Mouse (Mus musculus): ENCODE measurements around the gene Dok3. TPM values are rescaled to one million over a fixed set of nuclear protein-coding genes. Genes with fewer than 3 reads are reported as not detected.

Dok3 gene
- total and polyA plus RNA-seq, 3 experiments = 9.0 to 38.4 (median 30.3) TPM

GRCm38 (mm10) chr13:55476256-55476655, 52.8 kb downstream of the Dok3 start:
- no peak overlapping the region for H3K4me3 ChIP-seq (replicated peaks in 1 of 3; ENCODE audit: low read depth in 2 of 3, low read length in 2 of 3, poor library complexity in 1 of 3)
- dilution Hi-C loops (cut with MboI; ENCODE audit: extremely low pct_ligation_motif_present, extremely low pct_unique_long_range_greater_than_20kb, low sequenced_read_pairs) = no loop called here
- H3K9me3 ChIP-seq (replicated peaks; ENCODE audit: low read length) = peaks cover 8% of the 10 kb centered on the region
- H3K36me3 ChIP-seq (replicated peaks in 1 of 2; ENCODE audit: control insufficient read depth in 1 of 2, insufficient read depth in 1 of 2, low read length in 1 of 2) = no peaks in the 10 kb centered on the region
- no peak overlapping the region for H3K27ac ChIP-seq (ENCODE audit: insufficient read depth, low read depth)
- H3K4me2 ChIP-seq (ENCODE audit: insufficient read depth, low read depth, poor library complexity, severe bottlenecking) = no peak overlapping the region
- no peaks in the 10 kb centered on the region for H3K79me2 ChIP-seq (replicated peaks; ENCODE audit: control insufficient read depth, extremely low read depth, insufficient read depth, poor library complexity, severe bottlenecking)
- peaks cover 8 to 30% of the 10 kb centered on the region in 2 experiments; a peak in 3 of 4 replicates for H3K4me1 ChIP-seq (ENCODE audit: control insufficient read depth in 1 of 2, insufficient read depth in 2 of 2)
- no peak overlapping the region for H3K9ac ChIP-seq (ENCODE audit: insufficient read depth, low read depth)
- TF ChIP-seq PAX5 (IDR thresholded peaks at IDR 0.05; ENCODE audit: low read length) (no peak), GABPA (IDR thresholded peaks at IDR 0.05; ENCODE audit: insufficient replicate concordance, low read depth, low read length) (no peak), MXI1 (IDR thresholded peaks at IDR 0.05; ENCODE audit: low read depth, low read length) (no peak), ZC3H11A (IDR thresholded peaks at IDR 0.05; ENCODE audit: low read depth, low read length) (no peak), MYC (IDR thresholded peaks at IDR 0.05; ENCODE audit: low read depth, low read length) (no peak), TCF12 (IDR thresholded peaks at IDR 0.05; ENCODE audit: low read depth, low read length) (no peak), ZNF384 (IDR thresholded peaks at IDR 0.05; ENCODE audit: low read depth, low read length) (no peak), E2F4 (IDR thresholded peaks at IDR 0.05; ENCODE audit: insufficient replicate concordance, low read depth, low read length) (no peak), ZKSCAN1 (IDR thresholded peaks at IDR 0.05; ENCODE audit: borderline replicate concordance, low read depth, low read length) (no peak)
- DNase-seq (ENCODE audit: extremely low read depth) = no peak
- in situ Hi-C loops (cut with MboI; ENCODE audit: low pct_ligation_motif_present, low pct_unique_long_range_greater_than_20kb, low sequenced_read_pairs) = loop anchor here (5.0 kb wide), 1 partner anchor 41 kb away; no protein-coding TSS in a partner anchor
- H3K27me3 ChIP-seq (replicated peaks) = peaks cover 78% of the 10 kb centered on the region

DNA sequence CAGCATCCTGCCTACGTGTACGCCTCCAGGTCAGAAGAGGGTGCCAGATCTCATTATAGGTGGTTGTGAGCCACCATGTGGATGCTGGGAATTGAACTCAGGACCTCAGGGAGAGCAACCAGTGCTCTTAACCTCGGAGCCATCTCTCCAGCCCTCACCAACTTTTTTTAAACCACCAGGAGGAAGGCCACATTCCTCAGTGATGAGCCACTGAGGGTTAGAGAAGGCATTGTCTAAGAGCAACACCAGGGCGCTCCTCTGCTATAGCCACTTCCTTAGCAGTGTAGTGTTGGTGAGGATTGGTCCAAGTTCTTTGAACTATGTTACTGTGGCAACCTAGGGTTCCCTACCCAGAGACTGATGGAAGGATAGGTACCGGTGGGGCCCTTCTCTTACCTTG, 53.3 kb downstream of the Dok3 start:
- H3K4me3 ChIP-seq (replicated peaks in 1 of 3; ENCODE audit: low read depth in 2 of 3, low read length in 2 of 3, poor library complexity in 1 of 3) = no peak overlapping the region
- H3K9me3 ChIP-seq (replicated peaks; ENCODE audit: low read length) = peaks cover 8% of the 10 kb centered on the region
- DNase-seq (ENCODE audit: extremely low read depth) = no peak
- peaks cover 78% of the 10 kb centered on the region for H3K27me3 ChIP-seq (replicated peaks)
- H3K27ac ChIP-seq (ENCODE audit: insufficient read depth, low read depth) = no peak overlapping the region
- H3K9ac ChIP-seq (ENCODE audit: insufficient read depth, low read depth) = no peak overlapping the region
- dilution Hi-C loops (cut with MboI; ENCODE audit: extremely low pct_ligation_motif_present, extremely low pct_unique_long_range_greater_than_20kb, low sequenced_read_pairs) = no loop called here
- no peaks in the 10 kb centered on the region for H3K79me2 ChIP-seq (replicated peaks; ENCODE audit: control insufficient read depth, extremely low read depth, insufficient read depth, poor library complexity, severe bottlenecking)
- TF ChIP-seq ELF1 (IDR thresholded peaks at IDR 0.05; ENCODE audit: low read depth, low read length) = no peak
- TF ChIP-seq RAD21 (IDR thresholded peaks at IDR 0.05; ENCODE audit: low read depth, low read length) = no peak
- TF ChIP-seq IRF4 (IDR thresholded peaks at IDR 0.05; ENCODE audit: low read depth, low read length) = no peak
- TF ChIP-seq TCF12 (IDR thresholded peaks at IDR 0.05; ENCODE audit: low read depth, low read length) = no peak
- TF ChIP-seq MEF2A (IDR thresholded peaks at IDR 0.05; ENCODE audit: borderline replicate concordance, low read depth, low read length) = no peak
- TF ChIP-seq SIN3A (IDR thresholded peaks at IDR 0.05; ENCODE audit: low read length) = no peak
- TF ChIP-seq HCFC1 (IDR thresholded peaks at IDR 0.05; ENCODE audit: low read depth, low read length) = no peak
- TF ChIP-seq UBTF (IDR thresholded peaks at IDR 0.05; ENCODE audit: low read depth, low read length) = no peak
- TF ChIP-seq PAX5 (IDR thresholded peaks at IDR 0.05; ENCODE audit: low read length) = no peak
- TF ChIP-seq POLR2AphosphoS2 (IDR thresholded peaks at IDR 0.05; ENCODE audit: low read depth, low read length) = no peak
- no peak for TF ChIP-seq MYC (IDR thresholded peaks at IDR 0.05; ENCODE audit: low read depth, low read length)
- no peak for TF ChIP-seq CHD2 (IDR thresholded peaks at IDR 0.05; ENCODE audit: low read length)
- no peak for TF ChIP-seq MAX (IDR thresholded peaks at IDR 0.05; ENCODE audit: low read length)
- TF ChIP-seq ZMIZ1 (IDR thresholded peaks at IDR 0.05; ENCODE audit: low read depth, low read length) = no peak
- no peak overlapping the region for H3K4me2 ChIP-seq (ENCODE audit: insufficient read depth, low read depth, poor library complexity, severe bottlenecking)
- H3K4me1 ChIP-seq (ENCODE audit: control insufficient read depth in 1 of 2, insufficient read depth in 2 of 2) = peaks cover 8 to 35% of the 10 kb centered on the region in 2 experiments; a peak in 3 of 4 replicates
- in situ Hi-C loops (cut with MboI; ENCODE audit: low pct_ligation_motif_present, low pct_unique_long_range_greater_than_20kb, low sequenced_read_pairs) = loop anchor here (5.0 kb wide), 1 partner anchor 42 kb away; no protein-coding TSS in a partner anchor
- no peaks in the 10 kb centered on the region for H3K36me3 ChIP-seq (replicated peaks in 1 of 2; ENCODE audit: control insufficient read depth in 1 of 2, insufficient read depth in 1 of 2, low read length in 1 of 2)

All from CH12.LX (cell line).